Mouse (Mus musculus) cerebellum, postnatal 36 days (tissue): ENCODE data around the gene Zbtb22.
"Not testable (repeated sequence)": the region's sequence is repeated elsewhere in the genome, so short reads cannot be mapped to it uniquely, and the experiment has no call there.

Experiments used
- DNase-seq, 2 experiments: peaks; one replicate each; pipeline ENCODE4 v3.0.0; 2021 to 2022; ENCODE audit warnings: mixed read lengths in 2 of 2

Zbtb22 gene

GRCm38 (mm10) chr17:33948090-33948904 is 32.6 kb downstream of the Zbtb22 start:
- no peak for DNase-seq

- DNase-seq = no peak
Observed at GRCm38 (mm10) chr17:33948905-33949537, 33.3 kb downstream of the Zbtb22 start.

DNA sequence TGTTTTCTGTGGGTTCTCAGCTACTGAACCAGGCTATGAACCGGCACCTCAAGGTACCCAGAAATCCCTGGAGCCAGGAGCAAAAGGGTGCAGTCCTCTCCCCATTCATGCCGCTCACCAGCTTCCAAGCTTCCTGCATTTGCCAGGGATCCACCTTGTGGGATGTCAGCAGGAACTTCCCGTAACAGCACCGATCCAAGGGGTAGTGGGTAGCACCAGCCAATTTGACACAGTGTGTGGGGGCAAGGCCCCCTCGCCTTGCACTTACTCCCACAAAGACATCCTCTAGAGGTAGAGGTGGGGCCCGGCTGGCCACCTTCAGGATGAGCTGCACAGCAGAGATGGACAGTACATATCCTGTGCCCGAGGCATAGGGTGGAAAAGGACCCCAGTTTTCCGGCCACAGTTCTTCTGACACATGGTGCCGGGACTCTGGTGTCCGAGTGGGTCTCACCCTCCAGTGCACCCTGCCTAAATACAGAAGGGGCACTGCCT is 34.5 kb downstream of the Zbtb22 start:
- DNase-seq = no peak

DNA sequence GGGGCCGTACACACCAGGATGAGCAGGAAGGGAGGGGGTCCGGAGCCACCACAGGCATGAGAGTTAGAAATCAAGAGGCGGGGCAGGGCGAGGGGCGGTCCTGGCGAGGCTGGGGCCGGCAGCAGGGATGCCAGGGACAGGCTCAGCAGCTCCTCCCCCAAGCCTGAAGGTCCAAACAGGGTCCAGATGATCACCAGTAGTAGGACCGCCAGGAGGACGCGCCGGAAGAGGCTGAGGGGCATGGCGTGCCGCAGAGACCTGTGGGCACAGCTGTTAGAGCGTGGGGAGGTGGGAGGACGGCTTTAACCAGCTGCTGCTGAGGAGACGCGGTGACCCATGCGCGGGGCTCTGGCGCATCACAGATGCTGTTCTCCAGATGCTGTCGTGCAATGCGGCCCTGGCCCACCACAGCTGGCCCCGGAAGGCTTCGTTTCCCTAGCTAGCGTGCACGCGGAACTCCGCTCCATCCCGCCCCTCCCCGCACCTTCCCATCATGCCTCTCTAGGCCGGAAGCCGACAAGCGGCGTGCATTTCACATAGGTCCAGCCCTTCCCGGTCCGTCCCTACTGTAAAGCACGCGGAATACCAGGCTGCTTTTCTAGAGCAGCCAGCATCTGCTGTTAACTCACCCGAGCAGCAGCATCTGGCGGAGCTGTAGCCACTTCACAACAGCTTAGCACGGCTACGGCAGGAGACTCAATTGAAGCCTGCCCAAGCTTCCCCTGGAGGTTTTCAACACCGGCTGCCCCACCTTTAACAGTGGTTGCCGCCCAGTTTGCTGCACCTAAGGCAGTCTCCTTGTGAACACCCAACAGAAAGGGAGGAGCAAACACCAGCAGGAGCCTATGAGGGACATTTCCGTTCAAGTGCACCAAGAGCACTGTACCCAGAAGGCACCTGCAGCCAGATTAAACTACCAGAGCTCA is 35.6 kb downstream of the Zbtb22 start, which contains the start of gene B3galt4:
Gene B3galt4, minus strand, starts transcription at position 468 of the 926 bp plus-strand sequence.
- peak; percentile 72 to 73 for DNase-seq

DNA sequence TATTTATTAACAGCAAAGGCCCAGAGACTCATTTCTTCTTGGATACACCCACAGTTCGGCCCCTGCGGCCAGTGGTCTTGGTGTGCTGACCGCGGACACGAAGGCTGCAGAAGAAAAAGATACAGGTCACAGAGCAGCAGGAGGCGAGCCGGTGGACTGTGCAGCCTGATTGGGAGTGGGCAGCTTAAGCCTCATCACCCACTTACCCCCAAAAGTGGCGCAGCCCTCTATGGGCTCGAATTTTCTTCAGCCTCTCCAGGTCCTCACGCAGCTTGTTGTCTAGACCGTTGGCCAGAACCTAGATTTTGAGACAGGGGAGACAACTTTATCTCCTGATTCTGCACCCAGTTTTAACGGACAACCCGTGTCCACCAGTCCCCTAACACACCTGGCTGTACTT is 36.3 kb downstream of the Zbtb22 start:
- DNase-seq = not testable (repeated sequence)

DNA sequence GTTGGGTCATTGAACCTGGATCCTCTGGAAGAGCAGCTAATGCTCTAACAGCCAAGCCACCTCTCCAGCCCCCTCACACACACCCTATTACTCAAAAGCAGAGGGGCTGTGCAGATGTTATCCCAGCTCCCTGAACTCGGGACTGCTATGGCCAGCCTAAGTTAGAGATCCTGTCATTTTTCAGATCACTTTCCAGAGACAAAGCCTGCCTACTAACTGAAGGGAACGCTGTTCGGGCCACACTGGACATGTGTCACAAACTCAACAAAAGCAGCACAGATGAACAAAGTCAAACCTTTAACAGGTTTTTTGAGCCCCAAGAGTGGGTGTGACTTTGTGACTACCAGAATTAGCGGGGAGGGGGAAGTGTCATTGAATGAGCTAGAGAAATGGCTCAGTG is 37.2 kb downstream of the Zbtb22 start:
- no peak for DNase-seq

GRCm38 (mm10) chr17:33953310-33953709 is 37.6 kb downstream of the Zbtb22 start:
- no peak for DNase-seq

DNA sequence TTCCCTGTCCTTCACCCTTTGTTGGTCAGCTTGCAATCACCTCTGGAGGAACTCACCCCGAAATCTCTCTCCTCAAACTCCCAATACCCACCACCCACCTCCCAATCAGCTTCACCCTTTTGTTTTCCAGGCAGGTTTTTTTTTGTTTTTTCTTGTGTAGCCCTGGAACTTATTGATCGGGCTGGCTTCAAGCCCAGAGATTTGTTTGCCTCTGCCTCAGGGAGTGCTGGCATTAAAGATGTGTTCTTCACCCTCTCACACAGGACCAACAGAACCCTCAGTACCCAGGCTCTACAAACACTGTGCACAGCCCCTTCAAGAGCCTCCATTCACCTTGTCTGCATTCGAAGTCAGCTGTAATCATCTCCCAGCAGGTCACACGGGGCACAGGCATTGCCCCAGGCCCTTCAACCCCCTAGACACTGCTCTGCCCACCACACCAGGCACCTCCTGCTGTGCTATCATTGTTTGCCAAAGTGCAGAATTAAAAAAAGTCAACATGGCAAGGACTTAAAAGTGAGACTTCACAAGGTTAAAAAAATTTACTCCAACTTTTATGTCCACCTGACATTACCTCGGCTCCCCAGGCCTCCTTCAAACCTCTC is 38.4 kb downstream of the Zbtb22 start:
- DNase-seq = no peak

DNA sequence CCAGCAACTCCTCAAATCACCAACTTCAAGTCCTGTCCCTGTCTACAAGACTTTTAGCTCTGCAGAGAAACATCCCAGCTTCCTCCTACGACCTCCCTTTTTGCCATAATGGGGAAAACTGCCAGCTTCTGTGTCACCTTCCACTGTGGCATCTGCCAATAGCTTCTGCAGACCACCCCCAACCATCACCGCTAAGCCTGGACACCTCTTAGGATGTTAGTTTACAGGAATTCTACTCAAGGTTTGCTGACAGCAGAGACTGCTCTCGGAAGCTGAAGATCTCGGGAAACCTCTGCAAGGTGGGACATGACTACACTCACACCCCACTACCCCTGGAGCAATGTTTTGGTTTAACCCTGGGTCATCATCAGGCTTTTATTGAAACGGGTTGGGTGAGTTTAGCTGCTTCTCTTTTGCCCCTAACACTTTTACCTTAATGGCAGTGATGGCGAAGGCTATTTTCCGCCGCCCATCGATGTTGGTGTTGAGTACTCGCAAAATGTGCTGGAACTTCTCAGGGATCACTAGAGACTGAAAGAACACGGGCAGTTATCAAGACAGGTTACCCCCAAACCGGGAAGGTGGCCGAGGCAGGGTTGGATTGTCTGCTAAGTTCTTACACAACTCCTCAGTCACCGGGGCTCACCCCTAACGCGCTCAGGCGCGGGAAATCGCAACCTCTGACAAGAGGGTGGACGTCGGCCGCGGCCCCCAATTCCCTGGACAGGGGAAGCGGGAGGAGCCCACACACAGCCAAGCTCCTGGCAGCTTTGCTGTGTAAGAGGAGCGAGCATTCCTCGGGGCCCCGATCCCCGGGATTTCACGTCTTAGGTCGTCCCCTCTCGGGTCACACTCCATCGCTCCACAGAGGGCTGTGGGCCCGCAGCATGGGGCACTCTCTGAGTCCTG is 39.2 kb downstream of the Zbtb22 start:
- DNase-seq = no peak

DNA sequence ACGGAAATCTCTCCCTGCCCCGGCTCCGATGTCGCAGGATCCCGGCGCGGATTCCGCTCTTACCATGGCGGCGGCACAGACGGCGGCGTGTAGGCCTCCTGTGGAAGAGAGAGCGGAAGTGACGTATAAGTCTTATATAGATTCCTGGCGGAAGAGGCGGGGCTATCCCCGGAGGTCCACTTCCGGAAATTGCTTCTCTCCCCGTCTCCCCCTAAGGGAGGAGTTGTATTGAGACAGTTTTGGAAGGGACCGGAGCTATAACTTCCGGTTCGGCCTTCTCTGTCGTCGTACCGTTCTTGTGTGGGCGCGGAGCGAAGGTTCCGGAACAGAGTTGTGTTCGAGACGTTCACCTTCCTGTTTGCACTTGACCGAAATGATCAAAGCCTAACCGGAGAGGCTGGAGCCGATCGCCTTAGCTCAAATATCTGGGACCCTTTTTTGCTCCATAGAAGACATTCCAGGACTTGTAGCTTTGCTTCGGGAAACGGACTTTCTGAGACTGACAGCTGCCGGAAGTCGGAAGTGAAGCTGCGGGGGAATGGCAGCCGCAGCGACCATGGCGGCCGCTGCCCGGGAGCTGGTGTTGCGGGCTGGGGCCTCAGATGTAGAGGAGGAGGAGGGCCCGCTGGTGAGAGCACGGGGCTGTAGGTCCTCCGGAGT is 40.0 kb downstream of the Zbtb22 start, which contains the start of the genes Vps52 and Rps18:
Gene Vps52, plus strand, starts transcription at position 258 of the 660 bp plus-strand sequence.
Gene Rps18, minus strand, starts transcription at position 447 of the 660 bp plus-strand sequence.
- DNase-seq = peak; percentile 93 to 97

GRCm38 (mm10) chr17:33956336-33956735 is 40.6 kb downstream of the Zbtb22 start:
- no peak for DNase-seq

- DNase-seq = no peak
Observed at GRCm38 (mm10) chr17:33957493-33957892, 41.8 kb downstream of the Zbtb22 start.

DNA sequence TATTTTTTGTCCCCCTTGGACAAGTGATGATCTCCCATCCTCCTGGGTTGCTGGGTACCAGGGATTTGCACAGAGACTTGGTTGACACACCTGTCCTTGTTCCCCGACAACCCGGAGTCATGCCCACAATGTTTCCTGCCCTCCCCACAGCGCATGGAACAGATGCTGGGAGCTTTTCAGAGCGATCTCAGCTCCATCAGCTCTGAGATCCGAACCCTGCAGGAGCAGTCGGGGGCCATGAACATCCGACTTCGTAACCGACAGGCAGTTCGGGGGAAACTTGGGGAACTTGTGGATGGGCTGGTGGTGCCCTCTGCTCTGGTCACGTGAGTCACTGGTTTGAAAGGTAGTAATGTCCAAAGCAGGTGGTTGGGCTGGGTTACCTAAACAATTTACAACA is 42.7 kb downstream of the Zbtb22 start:
- no peak for DNase-seq

GRCm38 (mm10) chr17:33959135-33959534 is 43.4 kb downstream of the Zbtb22 start:
- no peak for DNase-seq

- no peak for DNase-seq
Observed at GRCm38 (mm10) chr17:33959948-33960347, 44.2 kb downstream of the Zbtb22 start.

GRCm38 (mm10) chr17:33962876-33963275 is 47.2 kb downstream of the Zbtb22 start:
- DNase-seq = no peak

GRCm38 (mm10) chr17:33965082-33965845 is 49.6 kb downstream of the Zbtb22 start:
- DNase-seq = no peak

DNA sequence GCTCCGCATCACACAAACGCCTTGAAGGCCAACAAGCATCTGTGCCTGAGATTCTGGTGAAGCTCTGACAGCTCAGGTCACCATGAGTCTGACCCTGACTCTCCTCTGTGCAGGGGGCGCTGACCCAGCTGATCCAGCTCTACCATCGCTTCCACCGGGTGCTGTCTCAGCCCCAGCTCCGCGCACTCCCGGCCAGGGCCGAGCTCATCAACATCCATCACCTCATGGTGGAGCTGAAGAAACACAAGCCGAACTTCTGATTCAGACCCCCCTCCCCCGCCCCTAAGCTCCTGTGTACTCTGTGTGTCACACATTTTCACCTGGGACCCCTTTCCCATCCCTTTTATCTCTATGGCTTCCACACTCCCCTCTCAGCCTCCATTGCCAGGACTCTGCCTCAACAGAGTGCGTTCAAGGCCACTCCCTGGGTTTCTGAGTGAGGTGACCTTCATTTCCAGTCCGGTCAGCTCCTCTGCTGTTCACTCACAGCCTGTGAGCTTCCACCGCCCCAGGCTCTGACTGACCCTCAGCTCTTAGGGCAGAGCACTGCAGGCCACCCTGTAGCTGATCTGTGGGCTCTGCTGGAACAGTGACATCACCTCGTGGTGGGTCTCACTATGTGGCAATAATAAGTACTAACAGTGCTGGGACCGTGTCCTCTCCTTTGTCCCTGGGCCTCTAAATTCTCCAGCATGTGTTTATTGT is 50.3 kb downstream of the Zbtb22 start:
- DNase-seq = no peak

GRCm38 (mm10) chr17:33968489-33968888 is 52.8 kb downstream of the Zbtb22 start:
- DNase-seq = peak; percentile 82 to 85
